Mouse (Mus musculus) adrenal gland, postnatal 14 days (tissue): ENCODE data around the gene Dqx1. TPM values are rescaled to one million over a fixed set of nuclear protein-coding genes. Genes with fewer than 3 reads are reported as not detected.

Experiments
- DNase-seq: peaks from one replicate; pipeline ENCODE4 v3.0.0; 2021; ENCODE audit warnings: mixed read lengths
- total RNA-seq: library from RNA; stranded (reverse); gene quantifications from 2 replicates; pipeline ENCODE4 v1.2.3, GENCODE M21; 2021

The Dqx1 gene
- total RNA-seq, 1 experiment from 2014 or later, result 2.8 TPM

DNA sequence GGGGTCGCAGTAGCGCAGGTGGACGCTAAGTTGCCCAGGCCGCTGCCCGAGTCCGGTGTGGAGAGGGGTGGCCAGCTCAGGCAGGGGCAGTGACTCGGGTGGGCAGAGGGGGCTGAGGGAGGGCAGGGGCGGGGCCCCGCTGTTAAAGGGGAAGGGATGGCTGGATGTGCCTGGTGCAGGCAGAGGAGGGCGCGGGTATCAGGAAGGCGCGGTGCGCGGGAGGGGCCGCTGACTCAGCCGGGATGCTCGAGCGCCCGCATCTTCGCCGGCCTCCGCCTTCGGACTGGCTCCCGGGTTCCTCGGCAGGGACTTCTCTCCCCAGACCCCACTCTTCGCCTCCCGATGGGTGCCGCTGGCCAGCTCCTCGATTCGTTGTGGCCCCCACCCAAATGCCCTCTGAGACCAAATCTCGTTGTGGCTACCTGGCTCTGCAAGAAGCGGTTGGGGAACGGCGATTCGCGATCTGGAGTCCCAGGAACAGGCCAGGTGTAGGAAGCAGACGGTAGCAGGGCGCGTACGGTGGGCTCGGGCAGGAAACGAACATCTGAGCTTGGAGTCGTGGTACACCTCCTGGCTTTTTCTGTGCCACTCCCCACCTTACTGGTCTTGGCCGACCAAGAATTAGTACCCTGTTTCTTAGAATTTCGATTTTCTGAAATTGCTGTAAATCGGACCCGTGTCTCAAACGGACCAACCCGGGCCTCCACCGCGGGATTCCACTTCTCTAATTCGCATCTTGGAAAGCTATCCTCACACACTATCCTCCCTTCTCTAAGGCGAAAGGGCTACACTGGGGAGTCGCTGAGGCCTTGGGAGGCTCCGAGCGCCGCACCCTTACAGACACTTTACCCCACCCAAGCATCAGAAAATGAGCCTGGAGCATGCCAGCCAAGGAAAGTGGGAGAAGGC lies 12.9 kb downstream of the Dqx1 start:
- peak; percentile 56 for DNase-seq

DNA sequence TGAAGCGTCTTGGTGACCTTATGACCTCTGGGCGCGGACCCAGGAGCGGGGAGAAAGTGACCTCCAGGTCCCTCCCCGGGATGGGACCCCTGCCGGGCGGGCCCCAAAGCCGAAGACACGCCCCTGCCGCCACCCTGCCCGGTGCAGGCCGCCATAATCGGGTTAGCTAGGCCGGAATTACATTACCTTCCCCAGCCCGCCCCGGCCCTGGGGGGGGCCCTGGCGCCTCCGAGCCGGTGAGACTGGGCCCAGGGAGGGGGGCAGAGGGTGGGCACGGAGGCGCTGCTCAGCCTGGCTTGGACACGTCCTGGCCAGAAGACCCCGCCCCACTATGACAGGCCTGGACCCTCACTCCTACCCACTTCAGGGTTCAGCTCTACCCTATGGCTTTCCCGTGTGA lies 13.6 kb downstream of the Dqx1 start:
- DNase-seq, result peak; percentile 58

DNA sequence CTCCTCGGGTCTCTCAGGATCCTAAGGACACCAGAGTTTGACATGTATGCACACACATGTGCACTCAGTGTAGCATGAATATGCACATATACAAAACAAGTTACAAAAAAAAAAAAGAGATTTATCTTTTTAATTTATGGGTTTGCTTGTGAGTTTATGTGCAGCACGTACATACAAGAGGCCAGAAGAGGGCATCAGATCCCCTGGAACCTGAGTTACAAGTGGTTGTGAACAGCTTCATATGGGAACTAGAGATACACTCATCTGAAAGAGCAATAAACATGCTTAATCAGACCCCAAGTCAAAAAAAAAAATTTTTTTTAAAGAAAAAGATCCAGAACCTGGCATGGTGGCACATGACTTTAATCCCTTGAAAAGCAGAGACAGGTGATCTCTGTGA lies 17.3 kb downstream of the Dqx1 start:
- DNase-seq, result no peak

DNA sequence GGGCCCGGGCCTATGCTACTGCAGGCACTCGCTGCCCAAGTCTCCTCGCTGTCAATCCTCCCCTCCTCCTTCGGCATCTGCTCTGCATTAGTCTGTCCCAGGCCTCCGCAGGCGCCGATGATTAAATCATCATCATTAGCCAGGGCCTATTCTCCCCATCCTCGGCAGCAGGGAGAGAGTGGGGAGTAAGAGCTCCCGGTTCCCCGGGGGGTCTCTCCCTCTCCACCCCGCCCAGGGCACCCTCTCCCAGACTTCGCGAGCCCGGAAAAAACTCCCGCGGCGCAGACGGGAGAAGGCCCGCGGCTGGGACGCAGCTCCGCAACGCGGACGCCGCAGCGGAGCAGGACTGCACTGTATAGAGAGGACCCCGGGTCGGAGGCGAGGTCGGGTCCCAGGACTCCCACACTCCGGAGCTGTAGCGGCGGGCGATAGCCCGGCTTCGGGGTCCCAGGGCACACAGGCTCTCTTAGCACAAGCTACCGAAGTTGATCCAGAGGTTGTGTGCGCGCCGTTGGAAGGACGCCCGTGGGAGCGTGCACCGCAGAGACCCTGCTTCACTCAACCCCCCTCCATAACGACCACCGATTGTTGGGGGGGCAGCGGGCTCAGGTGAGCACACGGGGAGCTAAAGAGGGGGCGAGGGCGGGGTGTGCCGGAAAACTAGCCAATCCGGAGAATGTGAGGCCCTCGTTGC lies 20.1 kb downstream of the Dqx1 start, which contains the start of gene Pcgf1:
Gene Pcgf1, plus strand, starts transcription at position 240 of the 694 bp plus-strand sequence.
- peak; percentile 74 for DNase-seq

DNA sequence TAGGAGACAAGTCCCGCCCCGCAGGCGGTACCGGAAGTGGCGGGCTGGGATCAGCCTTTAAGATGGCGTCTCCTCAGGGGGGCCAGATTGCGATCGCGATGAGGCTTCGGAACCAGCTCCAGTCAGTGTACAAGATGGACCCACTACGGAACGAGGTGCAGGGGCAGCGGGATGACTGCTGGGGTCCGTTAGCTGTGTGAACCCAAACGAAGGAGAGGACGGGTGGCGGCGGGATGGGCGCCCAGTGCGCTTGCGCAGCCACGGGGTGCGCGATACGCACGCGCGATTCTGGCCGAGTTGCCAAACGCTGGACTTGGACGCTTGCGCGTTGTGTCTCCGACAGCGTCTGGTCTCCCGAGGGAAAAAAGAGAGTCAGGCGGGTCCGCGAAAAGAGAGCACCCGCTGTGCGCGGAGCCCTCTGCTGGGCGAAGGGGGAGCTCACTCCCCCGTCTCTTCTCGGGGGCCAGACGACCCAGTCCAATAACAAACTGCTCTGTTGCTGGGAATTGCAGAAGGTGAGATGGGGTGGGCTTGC lies 20.7 kb downstream of the Dqx1 start:
- DNase-seq, result peak; percentile 99

DNA sequence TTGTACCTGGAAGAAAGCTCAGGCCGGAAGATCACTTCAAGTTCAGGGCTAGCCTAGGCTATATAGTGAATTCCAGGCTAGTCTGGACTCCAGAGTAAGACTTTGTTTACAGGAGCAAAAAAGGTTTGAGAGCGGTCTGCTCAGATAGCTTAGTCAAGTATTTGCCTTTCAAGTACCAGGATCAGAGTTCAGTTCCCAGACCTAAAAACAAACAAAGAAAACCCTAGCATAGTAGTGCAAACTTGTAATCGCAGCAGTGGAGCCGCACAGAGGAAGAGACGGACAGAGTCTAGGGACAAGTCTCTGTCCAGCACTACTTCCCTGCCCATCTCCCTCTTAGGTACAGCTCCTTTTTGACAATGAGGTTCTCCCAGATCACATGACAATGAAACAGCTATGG lies 22.6 kb downstream of the Dqx1 start:
- DNase-seq, result no peak

DNA sequence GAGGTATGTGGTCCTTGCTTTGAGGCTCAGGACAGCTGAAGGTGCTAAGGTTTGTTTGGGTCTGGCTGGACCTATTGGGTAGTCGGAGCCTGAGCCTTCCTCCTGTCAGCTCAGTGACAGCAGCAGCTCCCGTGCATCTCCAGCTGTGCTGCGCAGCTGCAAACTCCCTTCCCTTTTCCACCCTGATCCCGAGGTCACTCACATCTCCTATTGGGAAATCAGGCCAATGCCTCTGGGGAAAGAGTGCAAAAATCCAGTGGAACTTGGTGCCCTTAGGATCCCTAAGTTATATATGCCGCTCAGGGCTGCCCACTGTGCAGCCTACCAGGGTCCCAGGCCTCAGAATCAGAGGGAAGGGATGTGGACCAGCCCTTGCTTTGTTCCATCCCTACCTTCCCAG lies 25.9 kb downstream of the Dqx1 start:
- DNase-seq, result peak; percentile 56

DNA sequence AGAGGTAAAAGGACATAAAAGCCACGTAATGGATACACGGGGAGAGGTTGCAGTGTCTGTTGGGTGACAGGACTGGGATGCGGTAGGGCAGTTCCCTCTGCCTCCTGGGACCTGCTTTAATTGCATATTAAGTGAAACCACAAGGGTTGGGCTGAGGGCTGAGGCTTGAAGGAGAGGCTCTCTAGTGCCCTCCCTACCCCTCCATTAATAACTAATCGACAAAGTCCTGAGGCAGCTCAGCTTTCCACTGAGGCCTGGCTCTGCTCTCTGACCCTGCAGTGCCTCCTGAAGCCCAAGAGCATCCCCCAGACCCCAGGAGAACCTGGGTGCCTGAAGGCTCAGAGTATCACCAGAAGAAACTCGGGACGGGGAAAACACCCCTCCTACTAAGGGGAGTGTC lies 26.8 kb downstream of the Dqx1 start:
- DNase-seq, result no peak

DNA sequence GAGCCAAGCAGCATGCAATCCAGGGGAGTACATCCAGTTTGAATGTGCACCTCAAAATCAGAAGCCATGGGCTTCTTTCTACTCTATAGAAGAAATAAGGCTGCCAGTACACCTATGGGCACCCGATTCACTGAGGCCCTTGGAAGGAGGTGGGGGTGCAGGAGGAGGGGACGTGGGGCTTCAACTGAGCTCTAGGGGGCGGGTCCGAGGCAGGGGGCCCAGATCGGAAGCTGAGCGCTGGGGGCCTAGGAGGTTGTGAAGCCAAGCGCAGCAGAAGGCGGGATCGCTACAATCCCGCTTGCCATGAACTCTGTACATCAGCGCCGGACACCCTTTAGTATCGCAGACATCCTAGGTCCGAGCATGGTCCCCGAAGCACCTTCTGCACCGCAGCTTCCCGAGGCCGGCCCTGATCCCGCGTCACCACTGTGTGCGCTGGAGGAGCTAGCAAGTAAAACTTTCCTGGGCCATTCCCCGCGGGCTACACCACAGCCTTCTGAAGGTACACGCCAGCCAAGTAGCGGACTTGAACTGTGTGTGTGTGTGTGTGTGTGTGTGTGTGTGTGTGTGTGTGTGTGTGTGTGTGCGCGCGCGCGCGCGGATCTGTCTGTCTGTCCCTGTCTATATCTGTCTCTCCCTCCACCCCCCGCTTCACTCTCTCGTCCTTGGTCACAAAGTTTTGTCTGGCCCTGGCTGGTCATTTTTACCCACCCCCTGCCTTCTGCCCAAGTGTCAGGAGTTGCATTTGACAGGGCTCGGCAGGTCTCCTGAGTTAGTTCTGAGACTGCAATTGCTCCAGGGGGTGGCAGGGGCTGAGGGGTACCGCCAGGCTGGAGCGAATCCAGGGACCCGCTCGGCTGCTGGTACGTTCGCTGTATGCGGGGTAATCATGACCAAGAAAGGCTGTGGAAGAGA lies 28.7 kb downstream of the Dqx1 start, which contains the start of gene Lbx2:
Gene Lbx2, plus strand, starts transcription at position 247 of the 915 bp plus-strand sequence.
- peak; percentile 75 for DNase-seq

DNA sequence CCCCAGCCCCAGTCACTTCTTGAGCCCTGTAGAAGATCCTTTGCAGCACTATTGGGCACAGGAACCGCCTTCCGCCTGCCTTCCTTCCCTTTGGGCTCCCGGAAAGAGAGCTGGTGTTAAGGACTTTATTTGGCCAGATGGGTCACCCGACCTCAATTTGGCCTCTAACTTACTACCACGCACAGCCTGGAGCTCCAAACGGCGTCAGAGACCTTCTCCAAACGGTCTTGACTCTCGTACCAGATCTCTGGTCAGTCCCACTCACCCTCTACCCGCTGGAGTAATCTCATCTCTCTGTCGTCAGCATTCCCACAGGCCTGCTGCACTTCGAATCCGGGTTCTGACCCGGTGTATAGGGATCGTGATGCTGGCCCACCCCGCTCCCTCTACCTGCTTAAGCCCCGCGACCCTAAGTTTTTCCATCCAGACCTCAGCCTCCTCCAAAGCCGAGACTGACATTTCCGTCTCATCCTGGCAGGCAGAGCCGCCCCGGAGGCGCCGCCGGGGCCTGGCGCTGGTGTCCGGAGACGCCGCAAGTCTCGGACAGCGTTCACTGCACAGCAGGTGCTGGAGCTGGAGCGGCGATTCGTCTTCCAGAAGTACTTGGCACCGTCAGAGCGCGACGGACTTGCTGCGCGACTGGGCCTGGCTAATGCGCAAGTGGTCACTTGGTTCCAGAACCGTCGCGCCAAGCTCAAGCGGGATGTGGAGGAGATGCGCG lies 29.7 kb downstream of the Dqx1 start:
- peak; percentile 76 for DNase-seq

DNA sequence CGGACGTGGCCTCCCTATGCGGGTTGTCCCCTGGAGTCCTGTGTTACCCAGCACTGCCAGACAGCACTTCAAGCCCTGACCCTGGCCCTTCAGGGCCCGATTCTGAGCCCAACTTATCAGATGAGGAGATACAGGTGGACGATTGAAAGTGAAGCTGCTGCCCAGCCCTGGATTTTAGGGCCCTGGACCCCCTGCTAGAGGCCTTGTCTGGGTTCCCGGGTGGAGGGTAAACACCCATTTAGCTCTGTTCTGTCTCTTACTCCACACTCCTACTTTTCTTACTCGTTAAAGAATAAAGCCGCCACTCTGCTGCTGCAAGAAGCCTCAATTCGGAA lies 30.2 kb downstream of the Dqx1 start:
- DNase-seq, result no peak

DNA sequence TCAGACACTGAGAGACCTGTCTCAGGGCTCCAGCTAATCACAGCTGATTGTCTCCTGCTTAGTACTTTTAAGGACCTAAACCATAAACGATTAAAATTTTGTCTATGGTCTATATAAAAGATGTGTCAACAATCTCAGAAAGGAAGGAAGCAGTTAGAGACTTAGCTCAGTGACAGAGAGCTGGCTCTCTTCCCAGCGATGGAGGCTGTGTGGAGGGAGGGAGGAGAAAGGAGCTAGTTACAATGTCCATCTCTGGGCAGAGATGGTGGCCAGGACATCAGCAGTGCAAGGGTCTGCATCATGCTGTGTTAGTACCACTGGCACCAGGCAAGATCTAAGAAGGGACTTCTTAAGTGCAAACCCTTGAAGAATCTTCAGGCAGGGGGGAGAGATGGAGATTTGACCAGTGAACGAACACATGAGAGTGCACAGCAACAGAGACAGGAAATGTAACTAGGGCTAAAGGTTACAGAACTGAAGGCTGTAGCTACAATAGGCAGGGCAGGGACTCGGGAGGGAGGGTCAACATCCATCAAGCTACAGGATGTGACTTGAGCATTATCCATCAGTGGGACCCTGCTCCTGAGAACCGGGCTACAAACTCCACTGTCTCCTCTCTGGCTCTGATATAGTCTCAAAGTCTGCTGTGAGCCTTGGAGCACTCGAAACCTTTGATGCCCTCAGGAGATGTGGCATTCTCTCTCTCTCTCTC lies 34.9 kb downstream of the Dqx1 start:
- DNase-seq, result peak; percentile 67

DNA sequence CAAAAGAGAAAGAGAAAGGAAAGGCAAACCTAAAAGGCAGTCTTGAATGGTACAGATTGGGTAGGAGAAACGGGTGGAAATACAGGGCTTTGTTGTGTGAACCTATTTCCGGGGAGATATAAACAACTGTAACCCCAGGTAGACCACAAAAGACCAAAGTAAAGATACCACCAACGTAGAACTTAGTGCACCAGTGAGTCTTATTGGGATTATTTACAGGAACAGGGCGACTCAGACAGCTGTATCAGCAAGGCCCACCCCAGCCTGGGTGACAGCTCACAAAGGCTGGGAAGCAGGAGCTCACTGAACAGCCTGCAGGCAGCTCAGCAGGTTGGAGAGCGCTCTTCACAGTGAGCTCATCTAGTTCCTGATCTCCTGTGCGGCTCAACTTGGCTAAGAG lies 38.3 kb downstream of the Dqx1 start:
- peak; percentile 46 for DNase-seq

DNA sequence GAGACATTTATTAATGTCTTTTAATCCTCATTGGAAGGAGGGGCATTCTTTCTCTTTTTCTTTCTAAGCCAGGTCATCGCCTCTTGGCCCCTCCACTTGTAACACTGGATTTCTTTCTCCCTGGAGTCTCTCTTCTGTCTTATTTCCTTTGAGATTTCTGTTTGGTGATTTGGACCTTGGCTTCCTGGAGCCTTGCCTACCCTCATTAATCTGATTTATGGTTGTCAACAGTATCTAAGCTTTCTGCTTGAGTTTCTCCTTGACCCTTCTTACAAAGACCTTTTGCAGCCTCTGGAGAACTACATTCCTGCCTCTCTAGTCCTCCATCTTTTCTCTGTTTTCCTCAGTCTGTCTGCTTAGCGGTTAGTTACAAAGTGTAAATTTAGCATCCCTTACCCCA lies 40.8 kb downstream of the Dqx1 start:
- peak; percentile 69 for DNase-seq

DNA sequence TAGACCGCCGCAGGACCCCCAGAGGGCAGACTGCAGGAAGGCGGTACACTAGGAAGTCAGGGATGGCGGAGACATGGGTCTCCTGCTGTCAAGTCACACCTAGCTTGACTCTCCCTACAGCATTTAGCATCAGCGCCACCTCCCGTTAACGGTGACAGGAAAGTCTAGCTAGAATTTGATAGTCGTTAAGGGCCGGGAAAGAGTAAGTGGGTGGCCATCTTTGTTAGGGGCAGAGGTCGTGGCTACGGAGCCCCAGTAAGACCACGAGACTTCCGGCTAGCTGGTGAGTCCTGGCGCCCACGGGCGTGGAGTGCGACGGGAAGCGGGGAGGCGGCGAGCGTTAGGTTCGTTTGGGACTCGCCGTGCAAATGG lies 43.7 kb downstream of the Dqx1 start, which contains the start of the genes Ccdc142 and Gm42688:
Gene Ccdc142, plus strand, starts transcription at position 286 of the 372 bp plus-strand sequence.
Gene Gm42688, plus strand, starts transcription at position 302 of the 372 bp plus-strand sequence.
- peak; percentile 94 for DNase-seq

DNA sequence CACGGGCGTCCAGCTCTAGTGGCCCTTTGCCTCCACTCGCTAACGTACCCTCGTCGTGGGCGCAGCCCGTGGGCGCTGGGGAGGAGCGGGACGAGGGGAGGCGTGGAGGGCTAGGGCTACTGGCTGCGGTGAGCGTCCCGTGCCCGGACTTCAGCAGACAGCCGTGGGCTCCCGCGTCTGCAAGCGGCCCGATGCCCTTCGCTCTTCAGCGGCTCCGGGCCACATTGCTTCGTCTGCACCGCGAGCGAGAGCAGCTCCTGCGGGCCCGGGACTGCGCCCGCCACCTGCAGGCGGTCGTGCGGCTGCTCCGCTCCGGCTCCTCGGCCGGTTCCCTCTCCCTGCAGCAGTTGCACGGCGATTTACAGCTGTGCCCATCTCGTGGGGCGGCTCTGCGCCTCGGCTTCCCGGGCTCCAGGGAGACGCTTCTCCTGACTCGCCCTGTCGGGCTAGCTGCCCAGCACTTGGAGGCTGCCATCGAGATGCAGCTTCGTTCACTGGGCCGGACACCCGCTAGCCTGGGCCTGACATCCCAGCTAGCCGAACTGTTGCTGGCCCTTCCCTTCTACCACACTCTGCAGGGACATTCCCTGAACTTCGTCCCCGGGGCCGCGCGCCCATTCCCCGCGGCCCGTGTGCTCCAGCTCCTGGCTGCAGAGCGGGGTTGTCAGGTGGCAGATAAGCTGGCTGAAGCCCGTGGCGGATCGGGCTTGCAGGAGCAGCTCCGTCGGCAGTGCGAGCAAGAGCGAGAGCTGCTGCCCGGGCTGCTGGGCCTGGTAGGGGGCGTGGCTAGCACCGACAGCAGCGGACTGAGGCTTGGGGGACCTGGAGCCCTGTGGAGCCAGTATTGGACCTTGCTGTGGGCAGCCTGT lies 44.3 kb downstream of the Dqx1 start:
- peak; percentile 81 for DNase-seq

DNA sequence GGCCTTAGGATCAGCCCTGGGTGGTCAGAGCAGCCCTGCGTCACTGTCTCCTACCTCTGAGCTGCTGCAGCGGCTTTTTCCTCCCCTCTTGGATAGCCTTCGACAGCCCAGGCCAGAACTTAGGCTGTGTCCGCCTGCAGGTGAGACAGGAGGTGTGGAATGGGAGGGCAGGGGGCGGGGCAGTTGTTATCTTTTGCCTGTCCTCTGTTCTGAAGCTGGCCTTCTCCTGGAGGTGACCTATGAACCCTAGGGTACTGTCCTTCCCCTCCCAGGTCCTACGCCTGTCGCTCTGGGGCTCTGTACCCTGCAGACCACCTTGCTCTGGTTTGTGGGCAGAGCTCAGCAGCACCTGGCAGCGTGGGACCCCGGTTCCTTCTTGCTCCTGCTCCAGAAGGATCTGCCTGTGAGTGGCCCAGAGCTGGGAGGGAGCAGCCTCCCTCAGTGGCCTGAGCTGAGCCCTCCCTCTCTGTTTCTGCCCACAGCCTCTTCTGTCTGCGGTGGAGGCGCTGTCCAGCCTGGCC lies 45.5 kb downstream of the Dqx1 start:
- no peak for DNase-seq

DNA sequence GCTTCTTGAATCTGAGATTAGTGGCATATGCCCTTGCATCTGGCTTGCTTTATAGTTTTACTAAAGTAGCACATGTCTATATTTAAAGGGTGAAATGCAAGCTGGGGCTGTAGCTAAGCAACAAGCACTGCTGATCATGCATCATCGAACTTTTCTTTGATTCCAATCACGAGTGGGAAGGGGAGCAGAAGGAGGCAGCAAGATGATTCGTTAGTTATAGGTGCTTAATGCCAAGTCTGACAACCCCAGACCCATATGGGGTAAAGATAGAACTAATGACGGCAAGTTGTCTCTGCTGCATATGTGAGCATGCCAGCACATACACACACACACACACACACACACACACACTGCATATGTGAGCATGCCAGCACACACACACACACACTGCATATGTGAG lies 46.5 kb downstream of the Dqx1 start:
- DNase-seq, result no peak
